Mouse (Mus musculus) cerebellum, postnatal 10 days (tissue): ENCODE measurements at regions not wholly inside any gene's neighbourhood (a gene's known extent, or its start where the extent isn't known, plus 50 kb on each side); places are given as distances from the start of the nearest gene placed in this dataset.

Source experiments
- DNase-seq, 2 experiments: peaks; one replicate each; pipeline ENCODE4 v3.0.0; 2021; ENCODE audit warnings: mixed read lengths in 2 of 2

DNA sequence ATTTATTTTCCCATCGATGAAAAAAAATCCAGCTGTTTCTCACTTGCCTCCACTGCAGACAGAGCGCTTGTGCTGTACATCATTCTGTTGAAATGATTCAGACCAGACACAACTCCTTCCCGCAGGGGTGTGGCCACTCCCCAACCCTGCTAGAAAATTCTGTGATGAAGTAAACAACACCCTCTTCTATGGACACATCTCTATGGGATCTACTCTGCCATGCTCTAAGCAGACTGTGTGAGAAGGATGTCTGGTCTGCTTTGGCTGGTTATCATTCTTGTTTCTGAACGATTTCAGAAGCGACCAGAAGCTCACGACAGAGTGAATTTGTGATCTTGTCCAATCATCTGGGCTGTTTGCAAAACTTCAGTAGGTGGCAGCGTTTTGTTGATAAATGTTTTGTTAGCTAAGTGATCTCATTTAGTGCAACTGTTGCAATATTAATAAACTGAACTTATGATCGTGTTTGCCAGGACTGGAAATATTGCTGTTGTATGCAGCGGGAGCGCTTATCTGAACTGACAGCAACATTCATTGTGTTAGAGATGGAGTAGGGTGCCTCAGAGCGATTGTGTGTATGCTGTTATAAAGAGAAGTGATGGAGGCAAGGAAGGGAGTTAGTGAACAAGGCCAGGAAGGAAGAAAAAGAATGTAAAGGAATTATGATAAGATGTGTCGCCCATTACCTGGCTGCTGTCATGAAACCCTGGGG, 605.2 kb upstream of the Nox3 start:
- no peak for DNase-seq

DNA sequence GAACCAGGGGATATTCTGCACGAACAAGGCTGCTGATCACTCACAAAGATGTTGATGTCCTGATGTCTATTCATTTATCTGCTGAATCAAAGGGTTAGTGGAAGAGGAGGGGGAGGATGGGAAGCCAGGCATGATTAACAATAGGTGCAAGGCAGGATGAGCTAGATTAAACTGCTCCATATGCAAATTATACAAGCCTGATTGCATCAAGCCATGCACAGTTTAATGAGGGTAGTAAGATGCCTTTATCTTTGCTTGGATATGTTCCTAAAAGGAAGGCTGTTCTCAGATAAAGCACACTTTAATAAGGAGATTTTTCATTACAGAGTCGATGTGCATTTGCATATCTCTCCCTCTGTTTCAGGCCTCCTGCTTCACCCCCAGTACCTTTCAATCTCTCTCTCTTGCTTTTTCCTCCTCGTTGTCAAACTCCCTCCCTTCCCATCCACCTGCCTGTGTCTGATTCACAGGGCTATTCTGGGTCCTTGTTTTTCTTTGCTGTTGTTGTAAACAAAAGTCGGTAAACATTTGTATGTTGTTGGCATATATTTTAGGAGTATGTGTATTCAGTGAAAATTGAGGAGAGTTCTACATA, 615.8 kb upstream of the Nox3 start:
- no peak for DNase-seq

- no peak for DNase-seq
Observed at GRCm38 (mm10) chr17:4319141-4319540, 623.1 kb upstream of the Nox3 start.

DNA sequence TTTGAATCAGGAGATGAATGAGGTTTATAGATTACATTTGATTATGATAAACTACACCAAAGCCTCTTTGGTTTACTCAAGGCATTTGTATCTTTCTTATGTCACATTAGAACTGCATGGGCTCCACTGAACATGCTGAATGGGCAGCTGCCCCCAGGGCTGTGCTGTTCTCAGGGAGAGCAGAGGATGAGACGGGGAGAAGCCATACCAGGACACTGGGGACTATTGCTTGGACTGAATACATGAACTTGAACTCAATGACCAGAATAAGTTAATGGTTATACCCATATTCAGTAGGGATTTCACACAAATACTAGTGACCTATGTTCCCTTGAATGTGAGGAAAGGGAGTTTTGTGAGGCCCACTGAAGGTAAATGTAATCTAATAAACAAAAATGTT, 632.7 kb upstream of the Nox3 start:
- DNase-seq = no peak

DNA sequence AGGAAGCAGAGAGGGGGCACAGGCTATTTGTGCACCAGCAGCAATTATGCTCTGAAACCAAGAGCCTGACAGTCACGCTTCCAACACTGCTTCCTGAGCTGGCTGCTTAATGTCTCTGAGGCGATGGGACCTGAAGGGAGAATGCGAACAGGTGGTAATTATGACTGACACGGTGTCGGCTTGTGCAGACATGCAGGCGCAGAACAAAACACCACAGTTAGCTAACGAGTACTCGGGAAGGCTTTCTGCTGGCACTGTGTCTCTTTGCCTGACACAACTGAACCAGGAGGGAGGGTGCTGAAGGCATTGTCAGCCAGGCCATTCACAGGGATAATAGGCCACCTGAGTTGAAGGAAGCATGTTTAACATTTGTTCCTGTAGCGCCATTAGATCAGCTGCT, 635.6 kb upstream of the Nox3 start:
- DNase-seq = no peak

- no peak for DNase-seq
Observed at GRCm38 (mm10) chr17:4333091-4333490, 637.0 kb upstream of the Nox3 start.

- DNase-seq = no peak
Observed at GRCm38 (mm10) chr17:4353018-4353417, 641.1 kb upstream of the Arid1b start.

- DNase-seq = no peak
Observed at GRCm38 (mm10) chr17:4355506-4356218, 638.5 kb upstream of the Arid1b start.

DNA sequence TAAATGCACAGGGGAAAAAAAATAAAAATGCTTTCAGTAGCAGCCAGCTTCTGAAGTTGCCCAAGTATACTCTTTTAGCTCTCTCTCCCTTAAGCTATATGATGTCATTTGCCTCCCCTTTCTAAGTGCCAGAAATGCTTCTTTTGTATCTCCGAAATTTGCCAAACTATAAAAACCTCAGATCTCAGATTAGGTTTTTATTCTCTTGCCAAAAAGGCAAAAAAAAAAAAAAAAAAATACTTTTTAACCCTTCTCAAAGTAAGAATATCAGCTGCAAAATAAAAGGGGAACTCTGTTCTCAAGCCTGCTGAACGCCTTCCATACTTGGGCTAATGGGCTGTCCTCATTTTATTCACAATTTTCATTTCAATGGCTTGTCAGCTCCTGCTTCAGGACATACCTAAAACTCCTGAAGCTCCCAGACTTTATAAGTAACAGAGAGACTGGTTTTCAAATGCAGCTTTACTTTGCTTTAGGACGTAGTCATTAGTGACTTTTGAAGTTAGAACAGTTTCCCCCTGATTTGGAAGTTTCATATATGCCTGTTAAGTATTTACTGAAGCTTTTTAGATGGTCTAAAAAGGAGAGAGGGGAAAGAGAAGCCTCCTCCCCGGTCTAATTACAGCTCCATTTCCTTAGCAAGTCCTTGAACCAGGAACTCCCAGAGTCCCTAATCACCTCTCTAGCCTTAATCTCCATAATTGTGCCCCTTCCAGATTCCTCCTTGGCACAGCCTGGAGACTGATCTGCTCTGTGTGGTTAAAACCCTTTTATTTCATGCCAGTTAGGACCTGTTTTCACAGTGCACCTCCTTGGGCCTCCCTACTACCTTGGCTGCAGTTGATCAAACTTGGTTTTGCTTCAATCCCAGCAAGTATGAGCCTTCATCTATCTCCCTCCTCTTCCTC, 633.5 kb upstream of the Arid1b start:
- no peak for DNase-seq

GRCm38 (mm10) chr17:4365811-4366210, 628.3 kb upstream of the Arid1b start:
- no peak for DNase-seq

- no peak for DNase-seq
Observed at GRCm38 (mm10) chr17:4380449-4380848, 613.7 kb upstream of the Arid1b start.

- DNase-seq = no peak
Observed at GRCm38 (mm10) chr17:4380873-4381272, 613.3 kb upstream of the Arid1b start.

DNA sequence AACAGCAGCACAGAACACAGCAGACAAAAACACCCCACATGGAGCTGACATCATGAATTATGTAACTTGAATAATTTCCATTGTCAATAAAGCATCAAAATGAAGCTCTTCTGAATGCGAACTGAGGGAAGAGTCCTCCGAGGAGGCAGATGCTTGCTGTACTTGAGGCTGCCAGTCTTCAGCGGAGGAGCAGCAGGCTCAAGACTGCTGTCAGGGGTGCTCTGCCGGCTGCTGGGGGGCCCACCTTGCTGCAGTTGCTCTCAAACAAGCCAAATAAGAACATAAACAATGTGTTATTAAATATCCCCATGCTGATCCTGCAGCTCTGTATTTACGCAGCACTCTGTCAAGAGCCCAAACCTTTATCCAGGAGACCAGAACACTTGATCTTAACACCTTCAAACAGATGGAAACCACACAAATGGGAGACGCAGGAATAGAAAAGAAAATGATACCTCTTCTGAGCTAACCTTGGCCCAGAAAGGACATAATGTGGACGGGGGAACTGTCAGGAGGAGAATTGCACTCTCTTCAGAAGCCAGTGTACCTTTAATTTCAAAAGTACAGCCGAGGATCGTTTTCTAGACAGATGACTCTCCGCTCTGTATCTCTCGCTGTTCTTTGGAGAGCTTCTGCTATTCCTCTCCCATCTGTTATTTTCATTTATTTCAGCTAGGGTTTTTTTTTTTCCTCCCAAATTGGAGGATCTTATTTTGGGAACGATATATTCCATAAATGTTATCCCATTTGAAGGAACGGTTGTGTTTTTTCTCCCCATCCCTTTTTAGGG, 612.0 kb upstream of the Arid1b start:
- DNase-seq = no peak

DNA sequence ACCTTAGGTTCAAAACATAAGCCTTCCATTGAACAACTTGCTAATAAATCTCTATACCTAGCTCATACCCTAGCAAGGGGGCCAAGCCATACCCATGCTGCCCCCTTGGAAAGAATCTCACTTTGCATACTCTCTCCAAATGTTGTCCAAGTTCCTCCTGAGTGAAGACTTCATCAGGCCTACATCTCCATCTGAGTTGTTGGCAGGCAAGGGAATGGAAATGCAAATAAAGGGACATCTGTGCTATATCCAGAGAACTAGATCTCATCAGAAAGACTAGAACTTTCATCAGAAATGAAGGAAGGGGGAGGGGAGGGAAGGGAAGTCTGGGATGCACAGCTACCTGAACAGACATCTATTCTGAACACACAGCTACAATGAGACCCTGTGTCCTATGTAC, 611.4 kb upstream of the Arid1b start:
- no peak for DNase-seq

GRCm38 (mm10) chr17:4387616-4388015, 606.5 kb upstream of the Arid1b start:
- DNase-seq = no peak

- DNase-seq = no peak
Observed at GRCm38 (mm10) chr17:4390012-4390411, 604.1 kb upstream of the Arid1b start.

GRCm38 (mm10) chr17:4390577-4390976, 603.6 kb upstream of the Arid1b start:
- no peak for DNase-seq

GRCm38 (mm10) chr17:4391210-4391609, 602.9 kb upstream of the Arid1b start:
- no peak for DNase-seq

GRCm38 (mm10) chr17:4396119-4396518, 598.0 kb upstream of the Arid1b start:
- DNase-seq = no peak

- DNase-seq = peak; percentile 20 to 51
Observed at GRCm38 (mm10) chr17:4417686-4418085, 576.4 kb upstream of the Arid1b start.

- DNase-seq = peak; percentile 81 to 88
Observed at GRCm38 (mm10) chr17:4424451-4425168, 569.5 kb upstream of the Arid1b start.

DNA sequence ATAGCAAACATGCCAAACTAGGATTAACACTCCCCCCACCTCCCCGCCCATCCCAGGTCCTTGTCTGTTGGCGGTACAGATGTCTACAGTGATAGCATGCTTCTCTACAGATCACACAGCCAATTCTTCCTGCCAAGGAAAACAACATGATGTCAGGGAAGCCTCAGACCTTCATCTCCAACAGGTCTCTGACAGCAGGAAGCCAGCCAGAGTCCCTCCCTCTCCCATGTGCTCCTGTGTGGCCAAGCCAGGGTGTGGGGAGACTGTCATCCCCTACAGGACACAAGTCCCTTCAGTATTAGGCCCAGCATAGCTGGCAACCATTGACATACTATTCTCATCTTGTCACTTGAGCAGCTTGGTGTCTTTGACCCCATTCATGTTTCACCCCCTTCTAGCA, 568.8 kb upstream of the Arid1b start:
- peak; percentile 33 to 61 for DNase-seq
